Mouse (Mus musculus) cerebellum, adult 2 months (tissue): ENCODE measurements at regions not wholly inside any gene's neighbourhood (a gene's known extent, or its start where the extent isn't known, plus 50 kb on each side); places are given as distances from the start of the nearest gene placed in this dataset.

ENCODE experiments used
- CTCF ChIP-seq: fragments of 200-500 bp; IDR thresholded peaks from 2 replicates; pipeline ENCODE4 v1.5.1; 2011; ENCODE audit warnings: low read depth, mild to moderate bottlenecking, control low read depth, low read length, moderate library complexity, borderline replicate concordance; ENCODE audit not compliant: insufficient read depth
- POLR2A ChIP-seq: fragments of 200-500 bp; IDR thresholded peaks from 2 replicates; pipeline ENCODE4 v1.6.1; 2011; ENCODE audit warnings: low read length, control low read depth, borderline replicate concordance; ENCODE audit not compliant: insufficient read depth

DNA sequence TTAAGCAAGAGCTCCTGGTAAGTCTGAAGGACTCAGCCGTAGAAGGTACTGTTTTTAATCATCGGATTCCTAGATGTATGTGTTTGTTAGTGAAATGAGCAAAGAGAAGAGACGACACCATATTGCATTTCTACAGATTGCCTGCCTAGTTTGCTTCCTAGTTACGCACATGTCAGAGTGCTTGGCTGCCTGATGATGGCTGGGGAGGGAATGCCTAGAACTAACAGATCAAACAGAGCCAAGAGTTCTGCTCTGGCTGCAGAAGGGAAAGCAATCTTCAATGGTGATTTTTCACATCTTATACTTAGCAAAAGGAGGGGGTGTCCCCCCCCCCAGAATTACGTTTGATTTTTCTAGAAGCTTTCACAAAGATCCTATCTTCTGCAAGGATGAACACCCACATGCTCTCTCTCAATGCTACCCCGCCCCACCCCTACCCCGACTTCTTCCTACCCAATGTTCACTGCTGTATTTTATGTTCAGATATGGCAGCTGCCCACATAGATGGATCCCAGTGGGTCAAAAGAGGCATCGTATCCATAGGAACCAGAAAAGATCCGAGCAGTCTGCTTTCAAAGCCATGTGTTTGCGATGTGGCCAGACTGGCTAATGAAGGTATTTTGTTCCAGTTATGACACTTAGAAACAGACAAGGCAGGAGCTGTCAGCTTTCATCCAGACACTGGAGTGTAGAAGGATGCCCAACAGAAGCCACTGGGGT is 228.1 kb downstream of the Enc1 start:
- no peak for TF ChIP-seq CTCF
- TF ChIP-seq POLR2A = no peak
